Mouse (Mus musculus): ENCODE data around the gene Crb3. TPM values are rescaled to one million over a fixed set of nuclear protein-coding genes. Genes with fewer than 3 reads are reported as not detected.

The Crb3 gene
- polyA plus RNA-seq (2015; fragmentation: Nextera tagmentation; extraction: Ambion mirVana) = 1.5 and 2.0 TPM in 2 replicates

GRCm38 (mm10) chr17:57058891-57059485 lies at the start of gene Crb3:
Crb3 (plus strand) TSS chr17:57059105.
- no peaks in the 10 kb centered on the region for H3K9me3 ChIP-seq
- H3K4me3 ChIP-seq = peak within 1 kb of the TSS; percentile 87
- peak within 1 kb of the TSS; percentile 57 for H3K4me2 ChIP-seq
- H3K36me3 ChIP-seq (replicated peaks) = peaks cover 3% of the 10 kb centered on the region; the same call in 1 of the 2 replicates
- peak within 1 kb of the TSS; percentile 74 for H3K9ac ChIP-seq
- under 1% methylated on average over 7 of the region's 22 CpGs for WGBS
- H3K27me3 ChIP-seq (replicated peaks) = peaks cover 28% of the 10 kb centered on the region
- H3K4me1 ChIP-seq = peaks cover 32% of the 10 kb centered on the region
- peak; percentile 13 for ATAC-seq (replicated peaks)
- peak within 1 kb of the TSS; percentile 95 for H3K27ac ChIP-seq

GRCm38 (mm10) chr17:57010911-57011235 lies 48.0 kb upstream of the Crb3 start:
- Histone ChIP-seq H3K4me1 (peaks cover 23% of the 10 kb centered on the region), H3K36me3 (replicated peaks) (peaks cover 22% of the 10 kb centered on the region), H3K9me3 (no peaks in the 10 kb centered on the region), H3K4me2 (peak overlapping the region; percentile 92), H3K27me3 (replicated peaks) (no peaks in the 10 kb centered on the region), H3K9ac (peak overlapping the region; percentile 61), H3K27ac (peak overlapping the region; percentile 81), H3K4me3 (peak overlapping the region; percentile 59)
- WGBS = 0% methylated on average over 19 of the region's 19 CpGs
- ATAC-seq (replicated peaks) = peak; percentile 68

- Histone ChIP-seq H3K4me1 (peaks cover 23% of the 10 kb centered on the region), H3K36me3 (replicated peaks) (peaks cover 16% of the 10 kb centered on the region), H3K4me3 (peak within 1 kb of the TSS; percentile 59), H3K9ac (peak within 1 kb of the TSS; percentile 69), H3K9me3 (no peaks in the 10 kb centered on the region), H3K4me2 (peak within 1 kb of the TSS; percentile 92), H3K27me3 (replicated peaks) (no peaks in the 10 kb centered on the region), H3K27ac (peak within 1 kb of the TSS; percentile 92)
- under 1% methylated on average over 51 of the region's 51 CpGs for WGBS
- peak; percentile 93 for ATAC-seq (replicated peaks)
Observed at GRCm38 (mm10) chr17:57011236-57012141, 47.4 kb upstream of the Crb3 start, which contains the start of the genes Gtf2f1 and Gm17949. Gtf2f1 (minus strand) TSS chr17:57011288. Gm17949 (plus strand) TSS chr17:57011469.

GRCm38 (mm10) chr17:57012245-57012795 lies 46.6 kb upstream of the Crb3 start:
- Histone ChIP-seq H3K4me1 (peaks cover 23% of the 10 kb centered on the region), H3K4me3 (peak overlapping the region; percentile 59), H3K36me3 (replicated peaks) (peaks cover 7% of the 10 kb centered on the region), H3K9ac (peak overlapping the region; percentile 69; the same call in 1 of the 2 replicates), H3K27me3 (replicated peaks) (no peaks in the 10 kb centered on the region), H3K4me2 (peak overlapping the region; percentile 64), H3K9me3 (no peaks in the 10 kb centered on the region), H3K27ac (peak overlapping the region; percentile 92)
- peak; percentile 1; the same call in 1 of the 2 replicates for ATAC-seq (replicated peaks)
- WGBS = 74% methylated on average over 13 of the region's 13 CpGs

GRCm38 (mm10) chr17:57019693-57020092 lies 39.2 kb upstream of the Crb3 start:
- Histone ChIP-seq H3K4me1 (no peaks in the 10 kb centered on the region), H3K27ac (no peak overlapping the region), H3K27me3 (replicated peaks) (no peaks in the 10 kb centered on the region), H3K4me2 (no peak overlapping the region), H3K36me3 (replicated peaks) (peaks cover 33% of the 10 kb centered on the region), H3K9me3 (no peaks in the 10 kb centered on the region), H3K9ac (no peak overlapping the region), H3K4me3 (no peak overlapping the region)
- ATAC-seq (replicated peaks) = no peak
- 71% methylated on average over 2 of the region's 2 CpGs for WGBS

- H3K36me3 ChIP-seq (replicated peaks) = peaks cover 45% of the 10 kb centered on the region
- ATAC-seq (replicated peaks) = no peak
- no peak overlapping the region for H3K4me3 ChIP-seq
- no peak overlapping the region for H3K9ac ChIP-seq
- H3K27ac ChIP-seq = no peak overlapping the region
- H3K4me2 ChIP-seq = no peak overlapping the region
- no peaks in the 10 kb centered on the region for H3K27me3 ChIP-seq (replicated peaks)
- no peaks in the 10 kb centered on the region for H3K9me3 ChIP-seq
- 89% methylated on average over 5 of the region's 5 CpGs for WGBS
- no peaks in the 10 kb centered on the region for H3K4me1 ChIP-seq
Observed at GRCm38 (mm10) chr17:57020960-57021359, 37.9 kb upstream of the Crb3 start.

- Histone ChIP-seq H3K9me3 (no peaks in the 10 kb centered on the region), H3K4me3 (no peak overlapping the region), H3K27ac (no peak overlapping the region), H3K27me3 (replicated peaks) (no peaks in the 10 kb centered on the region), H3K9ac (no peak overlapping the region), H3K4me2 (no peak overlapping the region), H3K4me1 (peaks cover 17% of the 10 kb centered on the region), H3K36me3 (replicated peaks) (peaks cover 55% of the 10 kb centered on the region)
- no peak for ATAC-seq (replicated peaks)
- 90% methylated on average over 4 of the region's 4 CpGs for WGBS
Observed at GRCm38 (mm10) chr17:57027471-57027870, 31.4 kb upstream of the Crb3 start.

- H3K4me1 ChIP-seq = peaks cover 17% of the 10 kb centered on the region
- peak overlapping the region; percentile 69 for H3K4me2 ChIP-seq
- ATAC-seq (replicated peaks) = no peak
- H3K9ac ChIP-seq = peak overlapping the region; percentile 98
- no peaks in the 10 kb centered on the region for H3K9me3 ChIP-seq
- peak overlapping the region; percentile 88 for H3K4me3 ChIP-seq
- no peaks in the 10 kb centered on the region for H3K27me3 ChIP-seq (replicated peaks)
- H3K27ac ChIP-seq = no peak overlapping the region
- WGBS = 46% methylated on average over 8 of the region's 8 CpGs
- peaks cover 32% of the 10 kb centered on the region; the same call in 1 of the 2 replicates for H3K36me3 ChIP-seq (replicated peaks)
Observed at GRCm38 (mm10) chr17:57029691-57030090, 29.2 kb upstream of the Crb3 start.

- peak within 1 kb of the TSS; percentile 69 for H3K4me2 ChIP-seq
- under 1% methylated on average over 65 of the region's 99 CpGs for WGBS
- ATAC-seq (replicated peaks) = no peak; the same call in 1 of the 2 replicates
- peak within 1 kb of the TSS; percentile 98 for H3K9ac ChIP-seq
- peak within 1 kb of the TSS; percentile 93 for H3K27ac ChIP-seq
- peak within 1 kb of the TSS; percentile 88 for H3K4me3 ChIP-seq
- H3K36me3 ChIP-seq (replicated peaks) = peaks cover 21% of the 10 kb centered on the region; the same call in 1 of the 2 replicates
- H3K4me1 ChIP-seq = peaks cover 17% of the 10 kb centered on the region
- no peaks in the 10 kb centered on the region for H3K27me3 ChIP-seq (replicated peaks)
- H3K9me3 ChIP-seq = no peaks in the 10 kb centered on the region
Observed at GRCm38 (mm10) chr17:57030931-57031660, 27.8 kb upstream of the Crb3 start, which contains the start of gene Khsrp. Khsrp (minus strand) TSS chr17:57031522.

- WGBS = under 1% methylated on average over 38 of the region's 38 CpGs
- peak overlapping the region; percentile 82 for H3K27ac ChIP-seq
- no peaks in the 10 kb centered on the region for H3K9me3 ChIP-seq
- peaks cover 17% of the 10 kb centered on the region for H3K4me1 ChIP-seq
- H3K9ac ChIP-seq = peak overlapping the region; percentile 4
- no peaks in the 10 kb centered on the region for H3K27me3 ChIP-seq (replicated peaks)
- peak; percentile 96 for ATAC-seq (replicated peaks)
- peaks cover 14% of the 10 kb centered on the region; the same call in 1 of the 2 replicates for H3K36me3 ChIP-seq (replicated peaks)
- peak overlapping the region; percentile 49 for H3K4me2 ChIP-seq
- peak overlapping the region; percentile 36 for H3K4me3 ChIP-seq
Observed at GRCm38 (mm10) chr17:57031661-57032420, 27.1 kb upstream of the Crb3 start.

- 85% methylated on average over 4 of the region's 4 CpGs for WGBS
- ATAC-seq (replicated peaks) = no peak
- Histone ChIP-seq H3K9me3 (no peaks in the 10 kb centered on the region), H3K27me3 (replicated peaks) (no peaks in the 10 kb centered on the region), H3K4me3 (peak overlapping the region; percentile 36; the same call in 1 of the 2 replicates), H3K4me2 (no peak overlapping the region), H3K9ac (no peak overlapping the region), H3K4me1 (peaks cover 17% of the 10 kb centered on the region), H3K36me3 (replicated peaks) (0 out of 2 replicates have a peak, but pooled peaks cover 4% of the 10 kb centered on the region), H3K27ac (no peak overlapping the region)
Observed at GRCm38 (mm10) chr17:57032854-57033253, 26.1 kb upstream of the Crb3 start.

Data from midbrain, embryonic 15.5 days (tissue).